Mouse (Mus musculus): ENCODE data around the gene Ctdsp1. TPM values are rescaled to one million over a fixed set of nuclear protein-coding genes. Genes with fewer than 3 reads are reported as not detected.
"Not testable (repeated sequence)": the region's sequence is repeated elsewhere in the genome, so short reads cannot be mapped to it uniquely, and the experiment has no call there.

The Ctdsp1 gene
- polyA plus RNA-seq, 1 experiment from 2014 or later = 85.4 TPM

DNA sequence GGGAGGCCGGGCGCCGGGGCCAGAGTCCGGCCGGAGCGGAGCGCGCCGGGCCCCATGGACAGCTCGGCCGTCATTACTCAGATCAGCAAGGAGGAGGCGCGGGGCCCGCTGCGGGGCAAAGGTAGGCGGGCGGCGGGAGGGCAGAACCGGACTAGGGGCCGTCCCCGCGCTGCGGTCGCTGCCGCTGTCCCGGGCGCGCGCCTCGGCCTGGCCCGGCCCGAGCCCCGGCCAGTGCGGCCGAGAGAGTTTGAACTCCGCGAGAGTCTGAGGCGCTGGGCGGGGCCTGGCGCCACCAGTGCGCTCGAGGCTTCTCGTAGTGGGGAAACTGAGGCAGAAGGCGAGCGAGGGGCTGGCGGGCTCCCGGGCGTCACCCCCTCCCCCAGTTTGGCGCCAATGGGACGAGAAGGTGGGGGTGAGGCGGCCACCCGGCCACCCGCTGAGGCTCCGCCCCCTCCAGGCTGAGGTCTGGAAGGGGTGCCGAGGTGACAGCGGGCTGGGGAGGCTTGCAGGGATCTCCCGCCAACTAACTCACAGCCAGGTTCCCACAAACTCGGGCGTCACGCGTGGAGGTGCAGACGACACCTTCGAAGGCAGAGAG, 634 bp downstream of the Ctdsp1 start:
- 0 out of 2 replicates have a peak, but pooled peaks have one; percentile 2 for ATAC-seq (ENCODE audit: insufficient number of reproducible peaks, low FRiP score, low TSS enrichment, low read depth)
- WGBS = under 1% methylated on average over 60 of the region's 63 CpGs
- peaks cover 63% of the 10 kb centered on the region for H3K4me1 ChIP-seq

GRCm38 (mm10) chr1:74392446-74392994, 1.2 kb downstream of the Ctdsp1 start:
- H3K4me2 ChIP-seq = peak overlapping the region; percentile 74
- peak overlapping the region; percentile 95 for H3K4me3 ChIP-seq
- 1% methylated on average over 16 of the region's 16 CpGs for WGBS
- peaks cover 24% of the 10 kb centered on the region for H3K36me3 ChIP-seq
- no peaks in the 10 kb centered on the region for H3K27me3 ChIP-seq
- H3K9ac ChIP-seq = peak overlapping the region; percentile 95
- peak overlapping the region; percentile 99 for H3K27ac ChIP-seq
- H3K4me1 ChIP-seq = peaks cover 66% of the 10 kb centered on the region
- no peaks in the 10 kb centered on the region for H3K9me3 ChIP-seq
- ATAC-seq (ENCODE audit: insufficient number of reproducible peaks, low FRiP score, low TSS enrichment, low read depth) = no peak

More for the DNA sequence above, 634 bp downstream of the Ctdsp1 start:
- peak overlapping the region; percentile 95 for H3K9ac ChIP-seq
- H3K27me3 ChIP-seq = no peaks in the 10 kb centered on the region
- H3K9me3 ChIP-seq = no peaks in the 10 kb centered on the region
- peak overlapping the region; percentile 95 for H3K4me3 ChIP-seq
- H3K27ac ChIP-seq = peak overlapping the region; percentile 99
- peaks cover 24% of the 10 kb centered on the region for H3K36me3 ChIP-seq
- peak overlapping the region; percentile 74 for H3K4me2 ChIP-seq

GRCm38 (mm10) chr1:74393010-74393409, 1.7 kb downstream of the Ctdsp1 start:
- Histone ChIP-seq H3K27me3 (no peaks in the 10 kb centered on the region), H3K36me3 (peaks cover 24% of the 10 kb centered on the region), H3K4me2 (peak overlapping the region; percentile 74), H3K4me1 (peaks cover 66% of the 10 kb centered on the region), H3K9ac (peak overlapping the region; percentile 95), H3K9me3 (no peaks in the 10 kb centered on the region), H3K27ac (peak overlapping the region; percentile 99), H3K4me3 (peak overlapping the region; percentile 95)
- WGBS = 38% methylated on average over 7 of the region's 7 CpGs
- no peak for ATAC-seq (ENCODE audit: insufficient number of reproducible peaks, low FRiP score, low TSS enrichment, low read depth)

- Histone ChIP-seq H3K27me3 (no peaks in the 10 kb centered on the region), H3K9me3 (no peaks in the 10 kb centered on the region), H3K27ac (peak overlapping the region; percentile 99; the same call in 1 of the 2 replicates), H3K4me1 (peaks cover 64% of the 10 kb centered on the region), H3K36me3 (peaks cover 24% of the 10 kb centered on the region), H3K4me3 (no peak overlapping the region), H3K9ac (no peak overlapping the region), H3K4me2 (peak overlapping the region; percentile 74; the same call in 1 of the 2 replicates)
- ATAC-seq (ENCODE audit: insufficient number of reproducible peaks, low FRiP score, low TSS enrichment, low read depth) = no peak
- WGBS = 90% methylated on average over 9 of the region's 9 CpGs
Observed at GRCm38 (mm10) chr1:74393697-74394096, 2.4 kb downstream of the Ctdsp1 start.

- H3K27ac ChIP-seq = no peak overlapping the region
- no peaks in the 10 kb centered on the region for H3K27me3 ChIP-seq
- H3K4me3 ChIP-seq = no peak overlapping the region
- ATAC-seq (ENCODE audit: insufficient number of reproducible peaks, low FRiP score, low TSS enrichment, low read depth) = no peak
- H3K36me3 ChIP-seq = peaks cover 24% of the 10 kb centered on the region
- H3K4me1 ChIP-seq = peaks cover 60% of the 10 kb centered on the region
- H3K4me2 ChIP-seq = no peak overlapping the region
- WGBS = 85% methylated on average over 9 of the region's 9 CpGs
- no peaks in the 10 kb centered on the region for H3K9me3 ChIP-seq
- H3K9ac ChIP-seq = no peak overlapping the region
Observed at GRCm38 (mm10) chr1:74394311-74394710, 3.0 kb downstream of the Ctdsp1 start.

GRCm38 (mm10) chr1:74394858-74395257, 3.5 kb downstream of the Ctdsp1 start:
- peaks cover 24% of the 10 kb centered on the region for H3K36me3 ChIP-seq
- no peaks in the 10 kb centered on the region for H3K27me3 ChIP-seq
- no peaks in the 10 kb centered on the region for H3K9me3 ChIP-seq
- no peak overlapping the region for H3K4me3 ChIP-seq
- no peak for ATAC-seq (ENCODE audit: insufficient number of reproducible peaks, low FRiP score, low TSS enrichment, low read depth)
- no peak overlapping the region for H3K27ac ChIP-seq
- no peak overlapping the region for H3K4me2 ChIP-seq
- 91% methylated on average over 15 of the region's 15 CpGs for WGBS
- peaks cover 55% of the 10 kb centered on the region for H3K4me1 ChIP-seq
- H3K9ac ChIP-seq = no peak overlapping the region

GRCm38 (mm10) chr1:74395290-74395689, 4.0 kb downstream of the Ctdsp1 start:
- Histone ChIP-seq H3K4me1 (peaks cover 50% of the 10 kb centered on the region), H3K9me3 (no peaks in the 10 kb centered on the region), H3K4me3 (no peak overlapping the region), H3K9ac (no peak overlapping the region), H3K27me3 (no peaks in the 10 kb centered on the region), H3K36me3 (peaks cover 24% of the 10 kb centered on the region), H3K27ac (no peak overlapping the region), H3K4me2 (no peak overlapping the region)
- no peak for ATAC-seq (ENCODE audit: insufficient number of reproducible peaks, low FRiP score, low TSS enrichment, low read depth)
- WGBS = 88% methylated on average over 13 of the region's 13 CpGs

DNA sequence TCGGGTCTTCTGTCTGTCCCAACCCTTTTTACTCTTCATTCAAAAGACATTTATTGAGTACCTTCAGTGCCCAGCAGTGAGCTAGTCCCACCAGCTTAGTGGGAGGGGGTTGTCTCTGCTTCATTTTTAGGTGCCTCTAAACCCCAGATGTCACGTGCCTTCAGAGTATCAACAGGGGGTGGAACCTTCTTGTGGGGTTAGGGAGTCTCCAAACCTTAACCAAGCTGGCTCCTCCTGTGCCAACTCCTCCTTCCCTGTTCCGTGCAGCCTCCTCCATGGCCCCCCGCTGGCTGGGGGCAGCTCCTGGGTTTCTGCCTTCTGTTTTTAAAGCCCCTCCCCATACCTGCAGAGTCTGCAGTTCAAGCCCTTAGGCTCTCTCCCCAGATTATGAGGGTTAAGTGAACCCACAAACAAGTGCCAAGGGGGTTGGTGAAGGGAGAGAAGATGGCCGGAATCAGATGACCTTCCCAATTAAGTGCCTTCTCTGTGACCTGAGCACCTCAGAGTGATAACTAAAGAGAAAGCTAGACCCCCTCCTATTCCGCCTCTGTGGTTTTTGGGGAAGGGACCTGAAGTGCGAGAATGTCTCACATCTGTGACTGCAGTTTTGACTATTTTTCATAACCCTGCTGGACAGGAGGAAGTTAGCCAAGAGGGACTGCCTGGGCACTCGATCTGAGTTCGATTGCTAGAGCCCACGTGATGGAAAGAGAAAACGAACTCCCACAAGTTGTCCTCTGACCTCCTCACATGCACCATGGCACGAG, 5.3 kb downstream of the Ctdsp1 start:
- H3K4me1 ChIP-seq = peaks cover 42% of the 10 kb centered on the region
- peak overlapping the region; percentile 44 for H3K4me3 ChIP-seq
- not testable (repeated sequence) for ATAC-seq (ENCODE audit: insufficient number of reproducible peaks, low FRiP score, low TSS enrichment, low read depth); H3K9ac ChIP-seq; H3K9me3 ChIP-seq; H3K27me3 ChIP-seq
- peak overlapping the region; percentile 96 for H3K27ac ChIP-seq
- WGBS = 10% methylated on average over 12 of the region's 12 CpGs
- H3K4me2 ChIP-seq = peak overlapping the region; percentile 81
- peaks cover 24% of the 10 kb centered on the region for H3K36me3 ChIP-seq

- Histone ChIP-seq H3K4me1 (peaks cover 42% of the 10 kb centered on the region), H3K4me2 (peak overlapping the region; percentile 81), H3K4me3 (peak overlapping the region; percentile 44), H3K27ac (peak overlapping the region; percentile 96), H3K36me3 (peaks cover 24% of the 10 kb centered on the region), H3K9ac (peak overlapping the region; percentile 40), H3K9me3 (no peaks in the 10 kb centered on the region), H3K27me3 (no peaks in the 10 kb centered on the region; the same call in 1 of the 2 replicates)
- under 1% methylated on average over 40 of the region's 41 CpGs for WGBS
- ATAC-seq (ENCODE audit: insufficient number of reproducible peaks, low FRiP score, low TSS enrichment, low read depth) = peak; percentile 88
Observed at GRCm38 (mm10) chr1:74397268-74397918, 6.1 kb downstream of the Ctdsp1 start.

DNA sequence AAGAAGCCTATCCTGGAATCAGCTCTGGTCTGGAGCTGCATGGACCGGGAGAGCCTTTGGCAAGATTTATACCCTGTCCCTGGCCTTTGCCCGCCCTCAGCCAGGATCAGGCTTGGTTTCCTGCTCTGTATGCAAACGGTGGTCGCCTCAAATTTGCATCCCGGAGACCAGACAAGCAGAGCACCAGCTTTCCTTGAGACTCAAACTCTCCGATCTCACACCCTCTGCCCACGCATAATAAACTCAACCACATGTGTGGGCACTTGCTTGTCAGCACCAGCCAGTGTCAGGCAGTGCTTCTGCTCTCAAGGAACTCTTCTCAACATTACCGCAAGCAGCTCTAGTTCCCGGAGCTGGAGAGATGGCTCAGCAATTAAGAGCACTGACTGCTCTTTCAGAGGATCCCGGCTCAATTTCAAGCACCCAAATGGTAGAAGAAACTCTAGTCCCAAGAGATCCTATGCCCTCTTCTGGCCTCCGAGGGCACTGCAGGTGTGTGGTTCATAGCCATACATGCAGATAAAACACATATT, 6.7 kb downstream of the Ctdsp1 start:
- H3K4me2 ChIP-seq = peak overlapping the region; percentile 81
- H3K4me1 ChIP-seq = peaks cover 37% of the 10 kb centered on the region
- 5% methylated on average over 11 of the region's 11 CpGs for WGBS
- peak; percentile 20 for ATAC-seq (ENCODE audit: insufficient number of reproducible peaks, low FRiP score, low TSS enrichment, low read depth)
- no peaks in the 10 kb centered on the region; the same call in 1 of the 2 replicates for H3K27me3 ChIP-seq
- peaks cover 24% of the 10 kb centered on the region for H3K36me3 ChIP-seq
- peak overlapping the region; percentile 40 for H3K9ac ChIP-seq
- H3K9me3 ChIP-seq = no peaks in the 10 kb centered on the region
- peak overlapping the region; percentile 96 for H3K27ac ChIP-seq
- peak overlapping the region; percentile 44 for H3K4me3 ChIP-seq

- 82% methylated on average over 3 of the region's 3 CpGs for WGBS
- H3K27me3 ChIP-seq = no peaks in the 10 kb centered on the region; the same call in 1 of the 2 replicates
- no peak for ATAC-seq (ENCODE audit: insufficient number of reproducible peaks, low FRiP score, low TSS enrichment, low read depth)
- no peak overlapping the region for H3K4me2 ChIP-seq
- no peak overlapping the region for H3K9ac ChIP-seq
- no peak overlapping the region for H3K27ac ChIP-seq
- no peaks in the 10 kb centered on the region for H3K36me3 ChIP-seq
- peaks cover 18% of the 10 kb centered on the region; the same call in 1 of the 2 replicates for H3K4me1 ChIP-seq
- no peak overlapping the region for H3K4me3 ChIP-seq
- H3K9me3 ChIP-seq = no peaks in the 10 kb centered on the region
Observed at GRCm38 (mm10) chr1:74400531-74400930, 9.2 kb downstream of the Ctdsp1 start.

Data from limb, embryonic 15.5 days (tissue).